Mouse (Mus musculus): ENCODE data around the gene Taf10.

DNA sequence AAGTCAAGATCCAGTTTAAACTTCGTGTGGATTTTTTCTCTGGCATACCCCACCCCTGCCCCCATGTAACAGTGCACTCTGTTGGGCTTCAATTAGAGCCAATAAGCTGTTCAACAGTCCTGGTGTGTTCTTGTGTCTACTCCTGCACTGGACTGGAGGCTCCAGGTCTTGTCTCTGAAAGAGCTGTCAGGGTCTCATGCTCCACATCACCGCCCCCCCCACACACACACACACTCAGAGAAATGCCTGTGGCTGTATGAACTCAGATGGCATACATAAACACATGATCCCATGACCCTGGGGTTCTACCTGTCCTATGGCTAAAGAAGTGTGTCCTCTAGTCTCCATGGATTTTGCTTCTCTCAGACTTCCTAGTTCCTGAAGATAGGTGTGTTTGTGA, 31.9 kb upstream of the Taf10 start:
- TF ChIP-seq MAX (IDR thresholded peaks at IDR 0.05; ENCODE audit: low read length) (no peak), RAD21 (IDR thresholded peaks at IDR 0.05; ENCODE audit: low read depth, low read length) (no peak), USF1 (IDR thresholded peaks at IDR 0.05; ENCODE audit: low read depth, low read length) (no peak), POLR2A (IDR thresholded peaks at IDR 0.05; ENCODE audit: control insufficient read depth in 1 of 2, insufficient read depth in 1 of 2, low read depth in 1 of 2, low read length in 2 of 2, poor library complexity in 1 of 2) (no peak), CTCF (IDR thresholded peaks at IDR 0.05 in 2 of 3, conservative IDR thresholded peaks at IDR 0.05 in 1 of 3; ENCODE audit: control insufficient read depth in 1 of 3, insufficient read depth in 1 of 3, low read depth in 2 of 3, low read length in 3 of 3, poor library complexity in 1 of 3, severe bottlenecking in 1 of 3) (no peak), TAL1 (IDR thresholded peaks at IDR 0.05; ENCODE audit: low read length) (no peak), MAFK (IDR thresholded peaks at IDR 0.05; ENCODE audit: borderline replicate concordance, low read depth, low read length) (no peak), ELF1 (IDR thresholded peaks at IDR 0.05; ENCODE audit: low read depth, low read length) (no peak), E2F4 (IDR thresholded peaks at IDR 0.05; ENCODE audit: borderline replicate concordance, low read depth, low read length) (no peak)

Measured in MEL (cell line).